Mouse (Mus musculus) thymus, postnatal 25 days (tissue): ENCODE results near the gene Casp14.
"Not testable (repeated sequence)": the region's sequence is repeated elsewhere in the genome, so short reads cannot be mapped to it uniquely, and the experiment has no call there.

ENCODE experiments used
- DNase-seq: peaks from one replicate; pipeline ENCODE4 v3.0.0; 2022

The Casp14 gene

DNA sequence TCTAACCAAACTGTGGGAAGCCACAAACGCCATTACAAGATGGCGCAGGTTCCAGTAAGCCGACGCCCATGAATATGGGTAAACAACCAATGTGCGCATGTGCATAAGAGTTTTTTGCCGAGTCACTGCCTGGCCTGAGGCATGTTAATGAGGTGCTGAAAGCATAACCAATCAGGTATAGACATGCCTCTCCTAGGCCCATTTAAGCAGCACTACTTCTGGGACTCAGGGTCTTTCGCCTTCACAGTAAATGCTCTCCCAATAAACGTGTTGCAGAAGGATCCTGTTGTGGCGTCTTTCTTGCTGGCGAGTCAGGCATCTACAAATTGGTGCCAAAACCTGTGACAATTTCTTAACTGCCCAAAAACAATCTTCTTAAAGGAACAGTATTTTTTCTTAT, 51.4 kb downstream of the Casp14 start:
- DNase-seq, result not testable (repeated sequence)

DNA sequence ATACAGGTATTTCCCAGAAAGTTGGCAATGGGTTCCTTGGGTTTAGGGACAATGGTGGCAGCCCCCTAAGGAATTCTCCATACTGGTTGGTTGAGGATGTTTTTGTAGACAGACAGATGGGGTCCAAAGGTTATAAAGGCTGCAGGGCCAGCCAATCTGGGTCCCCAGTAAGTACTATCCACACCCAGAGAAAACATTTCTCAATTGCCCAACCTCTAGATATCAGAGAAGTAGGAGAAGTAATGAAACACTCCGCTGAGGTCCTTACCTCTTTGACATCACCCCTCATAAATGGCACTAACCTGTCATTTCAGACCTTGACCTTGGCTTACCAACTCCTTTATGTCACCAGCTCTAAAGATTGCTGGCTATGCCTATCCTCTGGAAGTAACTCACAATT, 53.5 kb downstream of the Casp14 start:
- no peak for DNase-seq
